Mouse (Mus musculus) heart, postnatal 4 days (tissue): Measurements from ENCODE around the gene Ezh1. TPM values are rescaled to one million over a fixed set of nuclear protein-coding genes. Genes with fewer than 3 reads are reported as not detected.

Experiments
- DNase-seq: peaks from one replicate; pipeline ENCODE4 v3.0.0; 2021
- total RNA-seq, 2 experiments: library from RNA; stranded (reverse); gene quantifications; 2 replicates each; pipeline ENCODE4 v1.2.3; 2021

Gene Ezh1
- total RNA-seq, 2 experiments from 2014 or later, result 14.7 to 15.0 TPM

DNA sequence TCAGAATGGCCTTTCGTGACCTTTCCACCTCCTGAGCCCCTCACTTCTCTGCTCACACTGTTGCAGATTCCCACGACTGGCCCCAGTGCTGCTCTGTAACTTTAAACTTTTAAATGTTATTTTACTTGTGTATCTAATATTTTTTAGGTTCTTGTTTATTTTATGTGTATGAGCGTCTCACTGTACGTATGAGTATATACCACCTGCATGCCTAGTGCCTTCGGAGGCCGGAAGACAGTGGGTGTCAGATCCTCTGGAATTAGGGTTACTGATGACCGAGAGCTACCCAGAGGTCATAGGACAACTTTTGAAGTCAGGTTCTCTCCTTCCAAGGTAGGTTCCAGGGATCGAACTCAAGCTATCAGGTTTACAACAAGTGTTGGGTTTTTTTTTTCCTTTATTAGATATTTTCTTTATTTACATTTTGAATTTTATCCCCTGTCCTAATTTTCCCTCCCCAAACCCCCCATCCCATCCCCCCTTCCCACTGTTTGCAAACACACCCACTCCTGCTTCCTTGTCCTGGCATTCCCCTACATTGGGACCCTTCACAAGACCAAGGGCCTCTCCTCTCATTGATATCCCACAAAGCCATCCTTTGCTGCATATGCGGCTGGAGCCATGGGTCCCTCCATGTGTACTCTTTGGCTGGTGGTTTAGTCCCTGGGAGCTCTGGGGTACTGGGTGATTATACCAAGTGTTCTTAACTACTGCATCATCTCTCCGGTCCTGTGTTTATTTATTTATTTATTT, 83.9 kb downstream of the Ezh1 start:
- no peak for DNase-seq

Other genes with a start within 250 kb of the Ezh1 start
- 100 to 1,000 TPM; 112 to 115 TPM for gene Atp6v0a1, start 217.0 kb downstream of the Ezh1 start, total RNA-seq
- gene Naglu, start 156.5 kb downstream of the Ezh1 start, total RNA-seq, result 10 to 100 TPM in 1 of 2 experiments, 1 to 10 TPM in 1; 9.0 to 10.1 TPM
- not detected for gene Hsd17b1, start 148.1 kb downstream of the Ezh1 start, total RNA-seq
- 10 to 100 TPM; 15.4 to 16.2 TPM for gene Coasy, start 143.9 kb downstream of the Ezh1 start, total RNA-seq
- gene Mlx, start 139.2 kb downstream of the Ezh1 start, total RNA-seq, result 10 to 100 TPM; 17.5 to 17.7 TPM
- 10 to 100 TPM; 11.7 to 13.6 TPM for gene Psmc3ip, start 131.0 kb downstream of the Ezh1 start, total RNA-seq
- gene Retreg3, start 106.6 kb downstream of the Ezh1 start, total RNA-seq, result 10 to 100 TPM; 32.1 to 32.3 TPM
- gene Tubg1, start 106.5 kb downstream of the Ezh1 start, total RNA-seq, result 10 to 100 TPM; 53.5 to 53.7 TPM
- 1 to 10 TPM; 6.6 to 7.0 TPM for gene Tubg2, start 70.6 kb downstream of the Ezh1 start, total RNA-seq
- gene Cntnap1, start 55.9 kb downstream of the Ezh1 start, total RNA-seq, result 1 to 10 TPM; 1.5 to 1.6 TPM
- 10 to 100 TPM; 23.1 to 27.3 TPM for gene Plekhh3, start 55.1 kb downstream of the Ezh1 start, total RNA-seq
- not detected for gene Ccr10, start 51.0 kb downstream of the Ezh1 start, total RNA-seq
- 100 to 1,000 TPM; 122 to 134 TPM for gene Ramp2, start 19.6 kb upstream of the Ezh1 start, total RNA-seq
- 10 to 100 TPM; 87.6 to 88.7 TPM for gene Vps25, start 27.2 kb upstream of the Ezh1 start, total RNA-seq
- 1 to 10 TPM; 4.5 to 7.2 TPM for gene Wnk4, start 34.1 kb upstream of the Ezh1 start, total RNA-seq
- under 1 TPM; 0.41 to 0.47 TPM for gene Cntd1, start 52.5 kb upstream of the Ezh1 start, total RNA-seq
- gene Coa3, start 52.7 kb upstream of the Ezh1 start, total RNA-seq, result 10 to 100 TPM; 86.3 to 90.1 TPM
- gene Becn1, start 75.8 kb upstream of the Ezh1 start, total RNA-seq, result 100 to 1,000 TPM; 103 to 106 TPM
- 100 to 1,000 TPM in 1 of 2 experiments, 10 to 100 TPM in 1; 88.7 to 103 TPM for gene Psme3, start 89.8 kb upstream of the Ezh1 start, total RNA-seq
- gene Aoc2, start 98.6 kb upstream of the Ezh1 start, total RNA-seq, result 1 to 10 TPM; 2.9 to 3.2 TPM
- gene Aoc3, start 104.1 kb upstream of the Ezh1 start, total RNA-seq, result 10 to 100 TPM; 29.5 to 31.3 TPM
- not detected for gene G6pc, start 141.1 kb upstream of the Ezh1 start, total RNA-seq
- 10 to 100 TPM; 25.0 to 27.1 TPM for gene Aarsd1, start 191.2 kb upstream of the Ezh1 start, total RNA-seq
- gene Gm27029, start 198.3 kb upstream of the Ezh1 start, total RNA-seq, result 1 to 10 TPM; 3.0 to 8.8 TPM
- gene Rundc1, start 198.6 kb upstream of the Ezh1 start, total RNA-seq, result 10 to 100 TPM in 1 of 2 experiments, 1 to 10 TPM in 1; 9.0 to 12.4 TPM
- 10 to 100 TPM; 50.6 to 52.8 TPM for gene Ptges3l, start 198.9 kb upstream of the Ezh1 start, total RNA-seq
- gene Rpl27, start 215.8 kb upstream of the Ezh1 start, total RNA-seq, result 10 to 100 TPM; 69.0 to 72.5 TPM
- gene Ifi35, start 221.9 kb upstream of the Ezh1 start, total RNA-seq, result 10 to 100 TPM; 12.0 to 13.1 TPM
- gene Rnd2, start 238.5 kb upstream of the Ezh1 start, total RNA-seq, result 10 to 100 TPM; 11.5 to 11.7 TPM
- gene Vat1, start 239.8 kb upstream of the Ezh1 start, total RNA-seq, result 10 to 100 TPM; 59.5 to 60.4 TPM